Mouse (Mus musculus) midbrain, embryonic 16.5 days (tissue): ENCODE data around the gene Adrm1. TPM values are rescaled to one million over a fixed set of nuclear protein-coding genes. Genes with fewer than 3 reads are reported as not detected.

Experiments used
- ATAC-seq: fragments of 200-750 bp; cut with Nextera tagmentation; 2 replicates; pipeline ENCODE4 v1.8.0; 2017; ENCODE audit warnings: moderate TSS enrichment
- H3K27ac ChIP-seq: fragments of 300-500 bp; sonication (generic); 2 replicates; pipeline ENCODE4 v1.5.1; 2014; ENCODE audit warnings: mild to moderate bottlenecking, low read length, mixed read lengths
- H3K27me3 ChIP-seq: fragments of 300-500 bp; sonication (generic); 2 replicates; pipeline ENCODE4 v1.6.1; 2014; ENCODE audit warnings: low read depth, low read length, mixed read lengths; ENCODE audit not compliant: control insufficient read depth, insufficient read depth
- H3K36me3 ChIP-seq: fragments of 300-500 bp; sonication (generic); 2 replicates; pipeline ENCODE4 v1.6.1; 2014; ENCODE audit warnings: mild to moderate bottlenecking, low read length, moderate library complexity, mixed read lengths; ENCODE audit not compliant: control insufficient read depth, insufficient read depth
- H3K4me1 ChIP-seq: fragments of 300-500 bp; sonication (generic); 2 replicates; pipeline ENCODE4 v1.6.1; 2014; ENCODE audit warnings: mild to moderate bottlenecking, low read length, mixed read lengths; ENCODE audit not compliant: control insufficient read depth, insufficient read depth
- H3K4me2 ChIP-seq: fragments of 300-500 bp; sonication (generic); 2 replicates; pipeline ENCODE4 v1.6.1; 2014; ENCODE audit warnings: mild to moderate bottlenecking, low read length, mixed read lengths
- H3K4me3 ChIP-seq: fragments of 300-500 bp; sonication (generic); 2 replicates; pipeline ENCODE4 v1.5.1; 2014; ENCODE audit warnings: low read depth, mild to moderate bottlenecking, low read length, moderate library complexity, mixed read lengths
- H3K9ac ChIP-seq: fragments of 300-500 bp; sonication (generic); 2 replicates; pipeline ENCODE4 v1.6.1; 2014; ENCODE audit warnings: low read depth, low read length, mixed read lengths
- H3K9me3 ChIP-seq: fragments of 300-500 bp; sonication (generic); replicated peaks from 2 replicates; pipeline ENCODE4 v1.6.1; 2014; ENCODE audit warnings: mild to moderate bottlenecking, low read length, mixed read lengths; ENCODE audit not compliant: control insufficient read depth, poor library complexity, severe bottlenecking
- WGBS: fragments of 180-500 bp; shearing (Covaris S2); extraction: QIAGEN DNeasy Blood & Tissue Kit; methylation state at CpG from one replicate; pipeline ENCODE4 v1.1.7; 2014; 5-methylcytosine and 5-hydroxymethylcytosine counted together
- polyA plus RNA-seq: library from polyadenylated mRNA; unstranded; fragments of >200 nt; fragmentation: Nextera tagmentation; extraction: Ambion mirVana; gene quantifications from 2 replicates; pipeline ENCODE4 v1.2.1, GENCODE M21; 2015

Gene Adrm1
- polyA plus RNA-seq, 1 experiment from 2014 or later, result 201 TPM

DNA sequence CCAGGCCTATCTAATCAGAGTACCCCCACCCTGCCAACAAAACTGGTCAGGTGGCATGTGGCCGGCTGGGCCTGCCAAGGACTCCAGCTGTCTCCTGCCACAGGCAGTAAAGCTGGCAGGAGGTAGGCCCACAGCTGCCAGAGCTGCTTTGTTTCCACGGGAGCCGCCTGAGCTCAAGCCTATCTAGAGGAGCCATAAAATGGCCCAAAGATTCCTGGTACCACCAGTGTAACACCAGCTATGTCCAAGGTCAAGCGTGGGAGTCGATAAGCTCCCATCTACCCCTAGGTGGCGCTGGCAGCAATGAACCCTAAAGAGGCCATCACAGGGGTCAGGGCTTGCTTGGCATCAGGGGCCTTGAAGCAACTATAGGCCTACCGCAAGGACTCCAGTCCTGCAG, 36.6 kb downstream of the Adrm1 start:
- Histone ChIP-seq H3K4me2 (no peak overlapping the region), H3K27me3 (no peaks in the 10 kb centered on the region), H3K27ac (no peak overlapping the region), H3K9ac (no peak overlapping the region), H3K4me3 (no peak overlapping the region), H3K9me3 (no peaks in the 10 kb centered on the region), H3K4me1 (peaks cover 2% of the 10 kb centered on the region; the same call in 1 of the 2 replicates), H3K36me3 (no peaks in the 10 kb centered on the region)
- ATAC-seq, result no peak
- 69% methylated on average over 7 of the region's 7 CpGs for WGBS

DNA sequence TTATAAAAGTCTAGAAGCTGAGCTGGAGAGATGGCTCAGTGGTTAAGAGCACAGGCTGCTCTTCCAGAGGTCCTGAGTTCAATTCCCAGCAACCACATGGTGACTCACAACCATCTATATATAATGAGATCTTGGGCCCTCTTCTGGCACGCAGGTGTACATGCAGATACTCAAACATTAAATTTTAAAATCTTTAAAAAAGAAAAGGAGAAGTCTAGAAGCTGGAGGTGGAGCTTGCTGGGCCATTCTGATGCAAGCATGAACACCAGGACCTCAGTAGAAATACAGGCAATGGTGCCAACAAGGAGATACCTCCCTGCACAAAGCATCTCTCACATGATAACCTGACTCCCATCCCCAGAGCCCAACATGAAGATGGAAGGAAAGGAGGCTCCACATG, 37.7 kb downstream of the Adrm1 start:
- H3K36me3 ChIP-seq, result no peaks in the 10 kb centered on the region
- H3K9me3 ChIP-seq, result no peaks in the 10 kb centered on the region
- no peak overlapping the region for H3K4me3 ChIP-seq
- WGBS, result 83% methylated on average over 1 of the region's 1 CpGs
- H3K27me3 ChIP-seq, result no peaks in the 10 kb centered on the region
- ATAC-seq, result no peak
- no peak overlapping the region for H3K4me2 ChIP-seq
- H3K27ac ChIP-seq, result no peak overlapping the region
- H3K4me1 ChIP-seq, result peaks cover 2% of the 10 kb centered on the region; the same call in 1 of the 2 replicates
- no peak overlapping the region for H3K9ac ChIP-seq

DNA sequence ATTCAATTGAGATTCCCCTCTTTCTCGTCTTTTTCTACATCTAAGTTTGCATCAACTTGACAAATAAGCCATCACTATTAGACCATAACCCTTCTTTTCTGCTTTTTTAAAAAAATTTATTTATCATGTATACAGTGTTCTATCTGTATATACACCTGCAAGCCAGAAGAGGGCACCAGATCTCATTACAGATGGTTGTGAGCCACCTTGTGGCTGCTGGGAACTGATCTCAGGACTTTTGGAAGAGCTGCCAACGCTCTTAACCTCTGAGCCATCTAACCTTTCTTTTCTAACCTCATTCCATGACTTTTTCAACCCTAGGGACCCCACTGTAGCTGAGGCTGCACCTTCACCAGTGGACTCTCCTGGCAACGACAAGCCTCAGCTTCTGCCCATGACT, 41.0 kb downstream of the Adrm1 start:
- Histone ChIP-seq H3K9ac (no peak overlapping the region), H3K36me3 (no peaks in the 10 kb centered on the region), H3K9me3 (no peaks in the 10 kb centered on the region), H3K4me2 (no peak overlapping the region), H3K27me3 (no peaks in the 10 kb centered on the region), H3K4me3 (no peak overlapping the region), H3K27ac (no peak overlapping the region), H3K4me1 (no peaks in the 10 kb centered on the region)
- WGBS, result 93% methylated on average over 3 of the region's 3 CpGs
- ATAC-seq, result no peak

DNA sequence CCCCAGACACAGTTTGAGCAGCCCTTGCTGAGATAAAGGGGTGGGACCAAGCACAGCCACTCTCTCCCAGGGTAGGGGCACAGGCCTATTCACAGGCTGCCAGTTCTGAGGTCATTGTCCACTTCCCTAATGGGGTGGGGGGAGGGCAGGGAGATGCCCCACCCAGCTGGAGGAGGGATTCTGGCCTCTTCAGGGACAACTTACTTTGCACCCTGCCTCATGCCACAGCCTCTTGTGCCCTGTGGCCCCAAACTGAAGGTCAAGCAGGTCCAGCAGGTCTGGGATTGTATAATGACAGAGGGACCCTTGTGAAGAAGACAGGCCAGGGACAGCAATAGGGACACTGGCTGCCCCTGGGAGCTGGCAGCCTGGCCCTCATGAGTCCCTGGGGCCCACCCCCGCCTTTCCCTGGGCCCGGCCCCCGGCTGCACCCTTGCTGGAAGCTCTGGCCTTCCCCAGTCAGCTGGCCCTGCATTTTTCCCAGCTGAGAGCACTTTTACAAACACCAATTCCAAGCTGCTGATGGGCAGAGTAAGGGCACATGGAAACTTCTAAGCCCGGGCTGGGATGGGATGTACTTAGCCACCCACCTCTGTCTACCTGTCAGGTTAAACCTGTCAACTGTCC, 43.2 kb downstream of the Adrm1 start:
- H3K9me3 ChIP-seq, result no peaks in the 10 kb centered on the region
- 88% methylated on average over 4 of the region's 4 CpGs for WGBS

DNA sequence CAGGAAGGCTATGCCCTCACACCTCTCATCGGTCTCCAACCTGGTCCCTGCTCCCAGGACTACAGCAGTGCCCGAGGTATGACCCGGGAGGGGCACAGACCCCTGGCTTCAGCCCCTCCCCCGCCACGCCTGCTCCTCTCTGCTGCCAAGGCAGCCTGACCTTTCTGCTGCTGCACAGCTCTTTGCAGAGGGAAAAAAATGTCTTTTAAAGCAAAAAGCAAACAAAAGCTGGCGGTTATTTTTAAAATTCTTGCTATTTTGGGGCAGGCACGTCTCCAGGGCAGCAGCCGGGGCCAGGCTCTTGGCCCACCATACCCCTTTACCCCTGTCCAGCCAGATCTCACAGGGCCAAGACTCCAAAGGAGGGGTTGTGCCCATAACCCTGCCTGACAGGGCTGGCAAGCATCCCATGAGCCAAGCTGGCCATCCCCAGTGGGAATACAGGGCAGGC, 43.8 kb downstream of the Adrm1 start:
- H3K27me3 ChIP-seq, result no peaks in the 10 kb centered on the region
- H3K27ac ChIP-seq, result no peak overlapping the region
- WGBS, result 75% methylated on average over 8 of the region's 8 CpGs
- peak overlapping the region; percentile 7; the same call in 1 of the 2 replicates for H3K9ac ChIP-seq
- no peaks in the 10 kb centered on the region for H3K36me3 ChIP-seq
- no peak for ATAC-seq
- H3K4me1 ChIP-seq, result peaks cover 3% of the 10 kb centered on the region; the same call in 1 of the 2 replicates
- no peak overlapping the region for H3K4me3 ChIP-seq
- no peak overlapping the region for H3K4me2 ChIP-seq
- no peaks in the 10 kb centered on the region for H3K9me3 ChIP-seq

More for the DNA sequence above, 43.2 kb downstream of the Adrm1 start:
- ATAC-seq, result no peak
- Histone ChIP-seq H3K4me3 (no peak overlapping the region), H3K27me3 (no peaks in the 10 kb centered on the region), H3K36me3 (no peaks in the 10 kb centered on the region), H3K27ac (no peak overlapping the region), H3K9ac (no peak overlapping the region), H3K4me2 (no peak overlapping the region), H3K4me1 (peaks cover 3% of the 10 kb centered on the region; the same call in 1 of the 2 replicates)

DNA sequence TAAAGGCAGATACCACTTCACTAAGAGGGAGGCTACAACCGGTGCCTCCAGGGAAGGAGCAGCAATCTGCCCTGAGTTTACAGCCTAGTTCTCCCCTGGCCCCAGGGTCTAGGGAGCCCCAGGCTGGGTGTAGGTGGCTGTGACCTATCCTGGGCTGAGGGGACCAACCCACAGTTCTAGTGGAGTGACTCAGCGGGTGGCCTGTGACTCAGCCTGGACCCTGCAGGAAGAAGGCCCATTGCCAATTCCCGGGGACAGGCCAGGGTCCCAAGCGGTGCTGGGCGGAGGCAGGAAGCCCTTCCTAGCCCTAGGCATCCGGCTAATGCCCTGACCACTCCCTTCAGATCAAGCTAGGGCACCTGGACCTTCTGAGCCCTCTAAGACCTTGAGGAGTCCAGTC, 44.7 kb downstream of the Adrm1 start:
- H3K4me2 ChIP-seq, result no peak overlapping the region
- no peak overlapping the region for H3K27ac ChIP-seq
- no peaks in the 10 kb centered on the region for H3K27me3 ChIP-seq
- WGBS, result 90% methylated on average over 6 of the region's 6 CpGs
- H3K36me3 ChIP-seq, result no peaks in the 10 kb centered on the region
- H3K4me1 ChIP-seq, result peaks cover 3% of the 10 kb centered on the region; the same call in 1 of the 2 replicates
- no peaks in the 10 kb centered on the region for H3K9me3 ChIP-seq
- no peak for ATAC-seq
- no peak overlapping the region for H3K9ac ChIP-seq
- no peak overlapping the region for H3K4me3 ChIP-seq

DNA sequence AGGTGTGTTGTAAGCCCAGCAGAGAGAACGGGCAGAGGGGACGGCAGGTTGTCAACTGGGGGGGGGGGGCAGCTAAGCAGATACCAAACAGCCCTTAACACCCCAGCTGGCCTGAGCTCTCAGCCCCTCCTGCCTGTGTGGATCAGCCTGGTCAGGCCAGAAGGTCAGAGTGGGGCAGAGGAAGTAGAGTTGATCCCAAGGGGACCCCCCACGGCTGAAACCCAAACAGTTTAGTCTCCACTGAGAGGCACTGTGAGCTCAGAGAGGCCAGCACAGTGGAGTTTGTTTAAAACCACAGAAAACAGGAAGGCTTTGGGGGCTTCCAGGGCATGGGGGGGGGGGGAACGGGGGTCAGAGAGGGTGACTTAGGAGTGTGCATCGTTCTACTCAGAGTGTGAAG, 45.6 kb downstream of the Adrm1 start:
- 72% methylated on average over 5 of the region's 5 CpGs for WGBS
- H3K9ac ChIP-seq, result no peak overlapping the region
- H3K4me1 ChIP-seq, result peaks cover 3% of the 10 kb centered on the region; the same call in 1 of the 2 replicates
- no peaks in the 10 kb centered on the region for H3K9me3 ChIP-seq
- no peak for ATAC-seq
- no peaks in the 10 kb centered on the region for H3K27me3 ChIP-seq
- no peaks in the 10 kb centered on the region for H3K36me3 ChIP-seq
- H3K27ac ChIP-seq, result no peak overlapping the region
- no peak overlapping the region for H3K4me2 ChIP-seq
- H3K4me3 ChIP-seq, result no peak overlapping the region

DNA sequence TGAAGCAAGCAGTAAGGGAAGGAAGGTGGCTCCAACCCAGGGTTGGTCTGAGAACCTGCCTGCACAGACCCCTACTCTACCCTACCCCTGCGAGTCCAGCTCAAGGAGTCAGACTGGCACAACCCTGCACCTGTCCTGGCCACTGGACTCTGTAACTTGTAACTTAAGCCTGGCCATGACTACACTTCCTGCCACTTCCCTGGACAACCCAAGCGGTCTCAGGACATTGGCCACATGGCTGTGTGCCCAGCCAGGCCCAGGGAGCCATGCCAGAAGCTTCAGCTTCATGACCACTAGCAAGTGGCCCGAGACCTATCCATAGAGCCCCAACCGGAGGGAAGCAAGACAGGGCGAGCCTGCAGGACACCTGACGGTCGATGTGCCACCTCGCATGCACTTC, 46.3 kb downstream of the Adrm1 start:
- Histone ChIP-seq H3K27me3 (no peaks in the 10 kb centered on the region), H3K4me1 (peaks cover 5% of the 10 kb centered on the region; the same call in 1 of the 2 replicates), H3K36me3 (no peaks in the 10 kb centered on the region), H3K9me3 (no peaks in the 10 kb centered on the region), H3K27ac (no peak overlapping the region), H3K9ac (no peak overlapping the region), H3K4me3 (no peak overlapping the region), H3K4me2 (no peak overlapping the region)
- WGBS, result 86% methylated on average over 8 of the region's 8 CpGs
- ATAC-seq, result no peak

DNA sequence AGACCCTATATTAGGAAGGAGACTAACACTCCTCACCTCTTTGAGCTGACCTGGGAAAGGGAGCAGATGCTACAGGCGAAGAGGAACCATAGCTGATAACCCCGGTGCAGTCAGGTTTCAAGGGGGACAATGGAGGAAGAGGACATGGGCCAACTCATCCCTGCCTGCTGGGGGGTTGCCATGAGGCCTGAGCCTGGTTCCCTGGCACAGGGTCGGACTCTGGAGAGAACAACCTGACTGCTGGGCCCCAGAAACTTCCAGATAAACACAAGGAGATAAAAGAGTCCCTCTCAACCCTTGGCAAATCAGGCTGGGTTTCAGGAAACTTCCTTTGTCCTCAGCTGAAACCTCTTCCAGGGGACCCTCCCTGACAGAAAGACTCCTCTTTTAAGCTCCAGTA, 47.0 kb downstream of the Adrm1 start:
- Histone ChIP-seq H3K27ac (no peak overlapping the region), H3K36me3 (no peaks in the 10 kb centered on the region), H3K27me3 (peaks cover 4% of the 10 kb centered on the region; the same call in 1 of the 2 replicates), H3K9ac (no peak overlapping the region), H3K4me2 (no peak overlapping the region), H3K4me3 (no peak overlapping the region), H3K4me1 (peaks cover 5% of the 10 kb centered on the region; the same call in 1 of the 2 replicates), H3K9me3 (no peaks in the 10 kb centered on the region)
- no peak for ATAC-seq
- WGBS, result 70% methylated on average over 3 of the region's 3 CpGs
